Mouse (Mus musculus) midbrain, embryonic 10.5 days (tissue): Measurements from ENCODE around the gene Pus1. TPM values are rescaled to one million over a fixed set of nuclear protein-coding genes. Genes with fewer than 3 reads are reported as not detected.
A peak's percentile ranks its signal among the peaks of the same experiment; 100 is the strongest.

Source experiments
- DNase-seq: peaks from one replicate; pipeline ENCODE4 v3.0.0-alpha.2; 2017; ENCODE audit warnings: low spot score
- H3K27ac ChIP-seq: fragments of 300-500 bp; sonication (generic); replicated peaks from 2 replicates; pipeline ENCODE4 v1.5.1; 2016; ENCODE audit warnings: mild to moderate bottlenecking
- H3K27me3 ChIP-seq: fragments of 300-500 bp; sonication (generic); 2 replicates; pipeline ENCODE4 v1.6.1; 2016; ENCODE audit warnings: low read depth, mild to moderate bottlenecking; ENCODE audit not compliant: poor library complexity, severe bottlenecking
- H3K36me3 ChIP-seq: fragments of 300-500 bp; sonication (generic); 2 replicates; pipeline ENCODE4 v1.6.1; 2016; ENCODE audit warnings: mild to moderate bottlenecking, moderate library complexity
- H3K4me1 ChIP-seq: fragments of 300-500 bp; sonication (generic); 2 replicates; pipeline ENCODE4 v1.6.1; 2016
- H3K4me3 ChIP-seq: fragments of 300-500 bp; sonication (generic); 2 replicates; pipeline ENCODE4 v1.5.1; 2016; ENCODE audit warnings: mild to moderate bottlenecking, moderate library complexity
- H3K9me3 ChIP-seq: fragments of 300-500 bp; sonication (generic); replicated peaks from 2 replicates; pipeline ENCODE4 v1.6.1; 2016; ENCODE audit warnings: mild to moderate bottlenecking
- WGBS: fragments of 180-500 bp; shearing (Covaris S2); methylation state at CpG from one replicate; pipeline ENCODE4 v1.1.7; 2016; 5-methylcytosine and 5-hydroxymethylcytosine counted together
- polyA plus RNA-seq: library from polyadenylated mRNA; unstranded; fragments of >200 nt; fragmentation: Nextera tagmentation; extraction: Ambion mirVana; gene quantifications from 2 replicates; pipeline ENCODE4 v1.2.1, GENCODE M21; 2016

Gene Pus1
- polyA plus RNA-seq, 1 experiment from 2014 or later, result 41.3 TPM

DNA sequence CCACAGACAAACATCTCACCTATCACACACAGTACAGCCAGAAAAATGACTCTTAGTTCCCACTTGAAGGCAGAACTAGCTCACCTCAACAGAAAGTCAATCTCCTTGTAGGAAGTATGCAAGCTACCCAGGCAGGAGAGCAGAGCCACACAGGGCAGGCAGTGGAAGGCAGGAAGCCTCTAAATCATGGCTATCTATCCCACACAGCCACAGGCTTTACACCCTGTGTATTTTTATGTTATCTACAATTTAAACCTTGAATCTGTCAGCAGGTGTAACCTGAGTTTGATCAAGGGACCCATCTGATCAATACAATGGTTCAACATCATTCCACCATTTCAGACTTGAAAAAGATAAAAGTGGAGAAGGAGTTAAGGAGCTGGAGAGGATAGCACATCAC is 22.4 kb upstream of the Pus1 start:
- Histone ChIP-seq H3K9me3 (no peaks in the 10 kb centered on the region), H3K36me3 (peaks cover 99% of the 10 kb centered on the region), H3K27me3 (no peaks in the 10 kb centered on the region), H3K4me1 (peaks cover 22% of the 10 kb centered on the region), H3K4me3 (no peak overlapping the region), H3K27ac (no peak overlapping the region)
- no peak for DNase-seq

DNA sequence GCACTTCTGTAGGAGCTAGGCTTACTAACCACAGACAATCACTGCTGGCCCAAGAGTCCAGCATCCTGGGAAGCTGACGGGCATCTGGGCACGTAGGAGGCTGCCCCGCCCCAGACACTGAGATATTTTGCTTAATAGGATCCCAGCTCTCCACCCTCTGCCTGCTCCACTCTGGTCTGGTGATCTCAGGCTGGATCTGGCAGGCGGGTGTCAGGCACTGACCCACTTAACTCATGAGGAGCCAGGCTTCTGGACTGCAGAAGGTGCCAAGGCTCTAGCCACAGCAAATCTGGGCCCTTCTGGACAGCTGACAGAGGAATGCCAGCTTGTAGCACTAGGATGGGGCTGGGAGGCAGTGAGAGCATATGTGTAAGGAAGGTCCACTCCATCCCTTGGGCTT is 21.7 kb upstream of the Pus1 start:
- WGBS, result 88% methylated on average over 4 of the region's 4 CpGs

DNA sequence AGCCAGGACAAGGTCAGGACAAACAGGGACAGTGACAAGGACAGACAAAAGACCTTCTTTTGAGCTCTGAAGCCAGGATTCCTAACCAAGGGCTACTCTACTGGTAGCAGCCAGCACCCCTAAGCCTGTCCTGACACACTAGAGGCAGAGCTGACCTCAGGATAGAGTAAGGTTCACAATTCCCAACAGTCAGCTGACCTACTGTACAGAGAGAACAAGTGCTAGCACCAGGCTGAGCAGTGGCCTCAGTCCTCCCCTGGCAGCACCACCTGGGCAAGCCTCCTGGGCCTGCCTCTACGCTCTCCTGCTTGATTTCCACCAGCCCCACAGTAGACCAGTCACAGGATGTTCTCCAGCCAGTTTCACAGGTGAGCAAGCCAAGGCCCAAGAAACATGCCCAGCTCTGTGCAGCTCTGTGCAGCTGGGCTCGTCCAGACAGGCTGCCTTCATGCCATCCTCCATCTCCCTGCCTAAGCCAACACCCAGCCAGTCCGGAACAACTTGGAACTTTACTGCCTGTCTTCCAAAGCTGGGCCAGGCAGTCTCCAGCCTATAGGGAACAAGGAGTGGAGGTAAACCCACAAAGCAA is 20.7 kb upstream of the Pus1 start:
- Histone ChIP-seq H3K36me3 (peaks cover 99% of the 10 kb centered on the region), H3K27me3 (no peaks in the 10 kb centered on the region), H3K27ac (no peak overlapping the region), H3K4me1 (peaks cover 7% of the 10 kb centered on the region; the same call in 1 of the 2 replicates), H3K4me3 (no peak overlapping the region), H3K9me3 (no peaks in the 10 kb centered on the region)
- no peak for DNase-seq
- 86% methylated on average over 3 of the region's 3 CpGs for WGBS

More for the DNA sequence above, 21.7 kb upstream of the Pus1 start:
- Histone ChIP-seq H3K27ac (no peak overlapping the region), H3K27me3 (no peaks in the 10 kb centered on the region), H3K9me3 (no peaks in the 10 kb centered on the region), H3K4me1 (peaks cover 15% of the 10 kb centered on the region), H3K4me3 (no peak overlapping the region), H3K36me3 (peaks cover 99% of the 10 kb centered on the region)
- no peak for DNase-seq

DNA sequence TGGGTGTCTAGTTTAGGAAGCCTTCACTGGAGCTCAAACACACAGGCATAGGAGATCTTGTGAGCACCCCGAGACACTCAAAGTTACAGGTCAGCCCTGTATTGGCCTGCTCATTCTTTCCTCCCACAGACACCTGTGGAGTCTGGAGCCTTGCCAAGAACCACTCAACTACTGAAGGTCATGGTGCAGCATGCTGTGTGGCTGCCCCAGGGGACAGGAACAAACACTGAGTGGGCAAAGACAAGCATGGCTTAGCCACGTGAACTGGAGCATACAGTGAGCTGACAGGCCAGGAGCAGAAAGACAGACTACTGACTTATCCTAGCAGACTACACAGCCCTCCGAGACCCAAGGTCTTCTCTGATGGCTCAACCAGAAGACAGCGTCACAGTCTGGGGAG is 17.2 kb upstream of the Pus1 start:
- Histone ChIP-seq H3K4me3 (no peak overlapping the region), H3K27ac (no peak overlapping the region), H3K9me3 (no peaks in the 10 kb centered on the region), H3K36me3 (peaks cover 100% of the 10 kb centered on the region), H3K27me3 (no peaks in the 10 kb centered on the region), H3K4me1 (no peaks in the 10 kb centered on the region)
- WGBS, result 90% methylated on average over 4 of the region's 4 CpGs
- no peak for DNase-seq

DNA sequence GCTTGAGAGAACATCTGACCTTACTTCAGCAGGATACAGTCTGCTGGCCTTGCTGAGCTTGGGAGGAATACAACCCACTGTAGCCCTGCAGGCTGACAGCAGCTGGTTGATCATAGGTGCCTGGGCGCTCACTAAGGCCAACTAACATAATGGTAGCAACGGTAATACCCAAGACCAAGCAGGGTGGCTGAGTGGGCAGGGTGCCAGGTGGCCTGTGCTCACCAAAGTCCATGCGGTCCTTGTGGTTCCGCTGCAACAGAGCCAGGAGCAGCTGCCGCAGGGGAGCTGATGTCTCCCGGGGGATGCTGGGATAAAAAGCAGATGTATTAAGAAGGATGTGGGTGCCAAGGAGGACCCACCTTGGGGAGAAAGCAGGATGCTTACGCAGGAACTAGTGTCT is 13.9 kb upstream of the Pus1 start:
- WGBS, result 91% methylated on average over 7 of the region's 7 CpGs
- Histone ChIP-seq H3K4me3 (no peak overlapping the region), H3K9me3 (no peaks in the 10 kb centered on the region), H3K36me3 (peaks cover 100% of the 10 kb centered on the region), H3K27ac (no peak overlapping the region), H3K4me1 (no peaks in the 10 kb centered on the region), H3K27me3 (no peaks in the 10 kb centered on the region)
- DNase-seq, result no peak

DNA sequence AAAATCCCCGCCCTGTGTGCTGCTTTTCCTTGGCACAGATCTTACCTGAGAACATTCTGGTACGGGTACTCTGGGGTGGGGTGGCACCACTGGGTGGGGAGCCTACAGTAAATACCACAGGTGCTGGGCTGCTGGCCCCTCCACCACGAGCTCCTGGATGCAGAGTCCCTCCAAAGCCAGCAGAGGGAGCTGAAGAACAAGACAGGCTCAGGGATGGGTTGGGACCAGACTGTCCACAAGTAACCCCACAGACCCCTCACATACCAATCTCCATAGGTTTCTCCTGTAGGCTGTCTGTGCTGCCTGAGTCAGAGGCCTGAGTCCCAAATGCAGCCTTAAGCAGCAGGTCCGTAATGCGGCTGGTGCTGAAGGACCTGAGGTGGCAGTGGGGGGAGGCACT is 8.2 kb upstream of the Pus1 start:
- DNase-seq, result peak; percentile 39
- WGBS, result 68% methylated on average over 5 of the region's 5 CpGs
- Histone ChIP-seq H3K36me3 (peaks cover 92% of the 10 kb centered on the region), H3K4me3 (no peak overlapping the region), H3K27ac (no peak overlapping the region), H3K9me3 (no peaks in the 10 kb centered on the region), H3K4me1 (no peaks in the 10 kb centered on the region), H3K27me3 (no peaks in the 10 kb centered on the region)

DNA sequence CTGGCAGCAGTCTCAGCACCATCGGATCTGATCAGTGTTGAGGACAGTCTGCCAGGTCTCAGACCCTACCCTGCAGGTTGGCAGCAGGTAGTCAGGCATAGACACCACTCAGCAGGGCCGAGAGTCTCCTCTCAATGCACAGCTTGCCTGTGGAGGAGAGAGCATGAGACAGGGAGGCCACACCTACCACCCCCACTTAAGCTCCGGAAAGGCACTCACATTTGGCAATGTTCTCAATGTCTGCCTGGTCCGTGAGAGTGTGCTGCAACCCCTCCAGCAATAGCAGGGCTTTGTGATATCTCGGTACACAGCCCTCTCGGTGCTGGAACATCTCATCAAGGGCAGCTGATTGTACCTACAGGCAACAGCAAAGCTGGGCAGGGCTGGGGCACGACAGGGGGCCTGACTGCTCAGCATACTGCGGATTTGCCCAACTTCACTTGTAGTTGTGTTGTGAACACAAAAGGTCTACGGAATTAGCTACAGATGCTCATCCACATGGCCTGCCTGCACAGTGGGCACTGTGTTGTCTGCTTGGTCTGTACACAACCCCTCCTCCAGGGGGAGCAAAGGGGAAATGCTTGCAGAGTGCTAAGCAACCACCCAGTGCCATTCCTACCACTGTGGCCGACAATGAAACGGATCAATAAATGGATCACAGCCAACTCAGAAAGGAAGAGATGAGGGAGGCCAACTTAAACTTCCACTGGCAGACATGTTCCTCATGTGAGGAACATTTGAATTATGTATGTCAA is 5.8 kb upstream of the Pus1 start:
- Histone ChIP-seq H3K27me3 (no peaks in the 10 kb centered on the region), H3K27ac (no peak overlapping the region), H3K4me1 (peaks cover 2% of the 10 kb centered on the region; the same call in 1 of the 2 replicates), H3K9me3 (no peaks in the 10 kb centered on the region), H3K36me3 (peaks cover 68% of the 10 kb centered on the region), H3K4me3 (no peak overlapping the region)
- DNase-seq, result no peak
- WGBS, result 88% methylated on average over 11 of the region's 11 CpGs

DNA sequence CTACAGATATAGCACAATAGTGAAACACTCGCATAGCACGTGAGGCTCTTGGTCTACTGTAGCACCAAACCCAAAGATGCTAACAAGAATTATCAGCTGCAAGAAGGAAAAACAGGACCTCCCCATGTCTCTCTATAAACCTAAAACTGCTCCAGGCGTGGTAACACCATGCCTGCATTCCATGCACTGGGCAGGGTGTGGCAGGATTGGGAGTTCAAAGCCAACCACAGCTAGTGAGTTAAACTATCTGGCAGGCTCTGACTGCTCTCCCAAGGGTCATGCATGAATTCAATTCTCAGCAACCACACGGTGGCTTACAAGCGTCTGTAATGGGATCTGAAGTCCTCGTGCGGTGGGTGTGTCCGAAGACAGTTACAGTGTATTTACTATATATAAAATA is 2.7 kb upstream of the Pus1 start:
- Histone ChIP-seq H3K27ac (no peak overlapping the region), H3K9me3 (no peaks in the 10 kb centered on the region), H3K36me3 (peaks cover 41% of the 10 kb centered on the region), H3K4me3 (no peak overlapping the region), H3K27me3 (no peaks in the 10 kb centered on the region), H3K4me1 (peaks cover 31% of the 10 kb centered on the region)
- no peak for DNase-seq
- 90% methylated on average over 8 of the region's 8 CpGs for WGBS

DNA sequence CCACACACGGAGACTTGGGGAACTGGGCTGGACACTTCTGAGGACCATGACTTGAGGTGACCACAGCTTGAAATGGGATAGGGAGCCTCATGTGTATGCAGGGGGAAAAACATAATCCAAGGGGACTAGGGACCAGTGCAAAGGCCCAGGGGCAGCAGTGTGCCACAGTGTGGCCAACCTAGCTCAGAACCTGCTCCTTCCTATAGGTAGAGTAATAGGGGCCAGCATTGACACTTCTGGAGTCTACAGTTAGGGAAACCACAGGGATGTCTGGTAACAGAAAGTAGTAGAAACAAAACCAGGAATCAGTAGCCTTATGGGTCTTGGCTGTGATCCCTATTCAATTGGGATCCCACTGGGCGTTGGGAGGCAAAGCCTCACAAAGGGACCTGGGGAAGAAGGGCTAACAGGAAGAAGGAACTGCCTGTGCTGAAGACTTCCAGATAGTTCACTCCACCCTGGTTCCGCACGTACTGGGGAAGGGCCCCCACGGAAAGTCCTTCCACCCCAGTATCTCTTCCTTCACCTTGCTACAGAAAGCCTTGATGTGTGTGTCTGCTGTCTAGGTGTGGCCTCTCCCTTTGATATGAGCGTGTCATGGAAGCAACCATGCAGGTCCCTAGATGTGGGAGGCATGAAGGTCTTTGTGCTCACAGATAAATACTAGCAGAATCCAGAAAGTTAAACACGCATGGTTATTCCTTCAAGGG is 1.2 kb upstream of the Pus1 start:
- Histone ChIP-seq H3K27ac (0 out of 2 replicates have a peak overlapping the region, but pooled peaks have one; percentile 9), H3K9me3 (no peaks in the 10 kb centered on the region), H3K27me3 (no peaks in the 10 kb centered on the region), H3K4me3 (no peak overlapping the region), H3K36me3 (peaks cover 41% of the 10 kb centered on the region), H3K4me1 (peaks cover 31% of the 10 kb centered on the region)
- DNase-seq, result no peak
- 87% methylated on average over 7 of the region's 7 CpGs for WGBS

DNA sequence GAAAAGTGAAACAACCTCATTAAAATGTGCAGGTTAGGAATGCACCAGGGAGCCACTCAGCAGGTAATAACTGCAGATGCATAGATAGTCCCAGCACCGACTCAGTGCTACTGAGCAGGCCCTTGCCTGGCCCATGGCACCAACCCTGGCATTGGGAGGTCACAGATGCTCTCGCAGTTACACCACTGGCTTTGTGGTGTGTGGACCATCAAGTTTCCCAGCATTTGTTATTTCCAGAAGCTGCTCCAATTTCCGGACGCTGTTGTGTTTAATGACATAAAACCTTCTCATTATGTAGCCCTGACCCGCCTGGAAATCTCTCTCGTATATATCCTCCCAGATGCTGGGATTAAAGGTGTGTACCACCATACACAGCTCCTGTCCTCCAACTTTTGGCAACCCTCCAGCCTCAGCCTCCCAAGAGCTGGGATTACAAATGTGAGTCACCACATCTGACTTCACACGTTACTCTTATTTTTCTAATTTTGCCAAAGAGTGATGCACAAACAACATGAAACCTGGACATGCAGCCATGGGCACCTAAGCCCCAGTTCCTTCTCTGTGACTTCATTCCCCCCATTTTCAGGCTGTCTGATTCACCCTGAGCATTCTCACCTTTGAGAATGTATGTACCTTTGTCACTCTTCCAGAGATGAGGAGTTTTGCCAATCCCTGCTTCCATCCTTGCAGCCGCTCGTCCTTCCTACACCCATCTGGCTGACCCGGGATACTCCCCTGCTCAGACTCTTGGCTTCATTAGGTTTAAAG is 486 bp upstream of the Pus1 start:
- Histone ChIP-seq H3K36me3 (peaks cover 41% of the 10 kb centered on the region), H3K27me3 (no peaks in the 10 kb centered on the region), H3K4me3 (peak overlapping the region; percentile 80), H3K4me1 (peaks cover 31% of the 10 kb centered on the region), H3K27ac (peak overlapping the region; percentile 88), H3K9me3 (no peaks in the 10 kb centered on the region)
- WGBS, result 66% methylated on average over 10 of the region's 10 CpGs
- no peak for DNase-seq

DNA sequence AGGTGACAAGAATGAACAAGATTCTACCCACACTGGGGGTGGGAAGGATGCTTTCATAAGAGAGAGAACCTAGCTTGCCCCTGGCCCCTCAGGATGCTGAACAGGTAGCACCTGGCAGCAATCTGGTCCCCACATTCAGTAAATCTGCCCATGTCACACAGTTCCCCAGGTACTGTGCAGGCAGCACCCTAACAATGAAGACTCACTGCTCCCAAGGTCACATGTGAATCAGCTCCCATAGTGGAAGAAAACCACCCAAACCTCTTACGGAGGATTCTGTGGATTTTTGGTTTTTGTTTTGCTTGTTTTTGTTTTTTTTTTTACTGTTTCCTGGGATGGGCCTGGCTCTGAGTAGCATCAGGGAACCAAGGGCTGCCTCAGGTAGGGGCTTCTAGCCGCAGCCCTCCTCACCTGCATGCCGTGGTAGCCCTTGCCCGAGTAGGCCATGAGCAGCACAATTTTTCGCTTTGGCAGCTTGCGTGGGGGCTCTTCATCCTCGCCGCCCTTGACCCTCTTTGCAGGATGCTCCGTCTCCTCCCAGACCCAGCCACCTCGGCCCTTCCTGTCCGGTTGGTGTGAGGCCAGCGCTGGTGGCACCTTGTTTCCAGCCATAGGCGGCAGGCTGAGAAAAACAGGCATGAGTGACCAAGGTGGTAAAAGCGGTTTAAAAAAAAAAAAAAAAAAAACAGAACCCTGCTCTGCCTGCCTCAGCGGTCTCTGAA is 1.0 kb downstream of the Pus1 start:
- WGBS, result 27% methylated on average over 15 of the region's 15 CpGs
- H3K4me3 ChIP-seq, result peak overlapping the region; percentile 80
- peaks cover 31% of the 10 kb centered on the region for H3K4me1 ChIP-seq
- DNase-seq, result no peak
- no peaks in the 10 kb centered on the region for H3K27me3 ChIP-seq
- H3K9me3 ChIP-seq, result no peaks in the 10 kb centered on the region
- H3K27ac ChIP-seq, result no peak overlapping the region; the same call in 1 of the 2 replicates
- H3K36me3 ChIP-seq, result peaks cover 45% of the 10 kb centered on the region

DNA sequence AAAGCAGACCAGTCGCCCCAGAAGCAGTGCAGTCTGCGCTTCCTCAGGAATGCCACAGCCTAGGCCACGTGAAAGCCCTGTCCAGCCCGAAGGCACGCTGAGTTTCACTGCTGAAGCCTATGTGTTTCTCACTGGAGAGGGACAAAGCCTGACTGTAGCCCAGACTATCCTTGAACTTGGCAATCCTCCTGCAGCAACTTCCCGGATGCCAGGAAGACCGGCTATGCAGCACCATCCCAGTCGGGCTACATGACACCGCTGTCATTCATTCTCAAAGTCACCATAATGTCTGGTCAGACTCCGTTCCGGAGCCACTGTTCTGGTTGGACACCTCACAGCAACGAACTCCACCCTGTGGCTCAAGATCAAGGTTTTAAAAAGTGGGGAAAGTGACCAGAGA is 2.2 kb downstream of the Pus1 start:
- peaks cover 54% of the 10 kb centered on the region for H3K36me3 ChIP-seq
- DNase-seq, result no peak
- H3K4me3 ChIP-seq, result no peak overlapping the region
- H3K9me3 ChIP-seq, result no peaks in the 10 kb centered on the region
- WGBS, result 93% methylated on average over 12 of the region's 12 CpGs
- H3K4me1 ChIP-seq, result peaks cover 31% of the 10 kb centered on the region
- no peak overlapping the region for H3K27ac ChIP-seq
- H3K27me3 ChIP-seq, result no peaks in the 10 kb centered on the region
